Mouse (Mus musculus): Measurements from ENCODE around the gene Atf6.
A peak's percentile ranks its signal among the peaks of the same experiment; 100 is the strongest.

Atf6 gene

GRCm38 (mm10) chr1:170731865-170732595 lies 135.5 kb downstream of the Atf6 start:
- TF ChIP-seq GATA4 (IDR thresholded peaks at IDR 0.05; ENCODE audit: insufficient replicate concordance, low read length) = no peak

- TF ChIP-seq GATA4 (IDR thresholded peaks at IDR 0.05; ENCODE audit: insufficient replicate concordance, low read length) = no peak
Measured at GRCm38 (mm10) chr1:170729267-170729962, 138.2 kb downstream of the Atf6 start.

GRCm38 (mm10) chr1:170728524-170728923 lies 139.0 kb downstream of the Atf6 start:
- TF ChIP-seq GATA4 (IDR thresholded peaks at IDR 0.05; ENCODE audit: insufficient replicate concordance, low read length) = no peak

DNA sequence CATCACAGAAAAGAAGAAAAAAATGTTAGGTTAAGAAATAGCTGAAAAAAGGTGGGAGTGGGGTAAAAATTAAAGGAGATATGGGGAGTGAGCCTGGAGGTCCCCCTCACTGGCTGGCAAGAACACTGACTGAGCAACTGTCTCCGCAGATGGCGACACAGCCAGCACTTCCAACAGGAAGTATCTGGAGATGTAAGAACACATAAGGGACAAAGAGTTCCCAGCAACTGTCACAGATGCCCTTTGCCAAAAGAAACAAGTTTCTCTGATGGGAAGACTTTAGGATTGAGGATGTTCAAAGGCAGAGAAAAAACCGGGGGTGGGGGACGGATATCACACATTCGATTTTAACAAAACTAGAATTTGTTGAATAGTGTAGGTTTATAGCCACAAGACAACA lies 146.0 kb downstream of the Atf6 start:
- TF ChIP-seq GATA4 (IDR thresholded peaks at IDR 0.05; ENCODE audit: insufficient replicate concordance, low read length) = no peak

GRCm38 (mm10) chr1:170718133-170718810 lies 149.3 kb downstream of the Atf6 start:
- TF ChIP-seq GATA4 (IDR thresholded peaks at IDR 0.05; ENCODE audit: insufficient replicate concordance, low read length) = no peak

- no peak for TF ChIP-seq GATA4 (IDR thresholded peaks at IDR 0.05; ENCODE audit: insufficient replicate concordance, low read length)
Measured at GRCm38 (mm10) chr1:170717241-170717828, 150.2 kb downstream of the Atf6 start.

DNA sequence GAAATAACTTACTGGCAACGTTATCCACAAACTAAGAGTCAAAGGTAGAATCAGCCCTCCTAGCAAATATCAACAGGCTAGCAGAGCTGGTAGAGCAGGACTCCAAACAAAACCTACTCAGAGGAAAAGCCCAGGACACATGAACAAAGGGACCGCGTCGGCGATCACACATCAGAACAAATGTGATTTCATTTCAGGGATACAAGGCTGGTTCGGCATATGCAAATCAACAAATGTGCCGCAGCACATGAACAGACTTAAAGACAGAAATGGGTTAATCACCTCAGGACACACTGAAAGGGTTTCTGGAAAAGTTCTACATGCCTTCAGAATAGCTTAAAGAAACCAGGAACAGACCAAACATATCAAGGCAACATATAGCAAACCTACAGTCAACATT lies 155.8 kb downstream of the Atf6 start:
- TF ChIP-seq GATA4 (IDR thresholded peaks at IDR 0.05; ENCODE audit: insufficient replicate concordance, low read length) = no peak

- TF ChIP-seq GATA4 (IDR thresholded peaks at IDR 0.05; ENCODE audit: insufficient replicate concordance, low read length) = no peak
Measured at GRCm38 (mm10) chr1:170709969-170710368, 157.6 kb downstream of the Atf6 start.

- TF ChIP-seq GATA4 (IDR thresholded peaks at IDR 0.05; ENCODE audit: insufficient replicate concordance, low read length) = 0 out of 2 replicates have a peak, but pooled peaks have one; percentile 7
Measured at GRCm38 (mm10) chr1:170709481-170709880, 158.1 kb downstream of the Atf6 start.

- TF ChIP-seq GATA4 (IDR thresholded peaks at IDR 0.05; ENCODE audit: insufficient replicate concordance, low read length) = no peak
Measured at GRCm38 (mm10) chr1:170709034-170709433, 158.5 kb downstream of the Atf6 start.

GRCm38 (mm10) chr1:170706046-170706445 lies 161.5 kb downstream of the Atf6 start:
- TF ChIP-seq GATA4 (IDR thresholded peaks at IDR 0.05; ENCODE audit: insufficient replicate concordance, low read length) = no peak

DNA sequence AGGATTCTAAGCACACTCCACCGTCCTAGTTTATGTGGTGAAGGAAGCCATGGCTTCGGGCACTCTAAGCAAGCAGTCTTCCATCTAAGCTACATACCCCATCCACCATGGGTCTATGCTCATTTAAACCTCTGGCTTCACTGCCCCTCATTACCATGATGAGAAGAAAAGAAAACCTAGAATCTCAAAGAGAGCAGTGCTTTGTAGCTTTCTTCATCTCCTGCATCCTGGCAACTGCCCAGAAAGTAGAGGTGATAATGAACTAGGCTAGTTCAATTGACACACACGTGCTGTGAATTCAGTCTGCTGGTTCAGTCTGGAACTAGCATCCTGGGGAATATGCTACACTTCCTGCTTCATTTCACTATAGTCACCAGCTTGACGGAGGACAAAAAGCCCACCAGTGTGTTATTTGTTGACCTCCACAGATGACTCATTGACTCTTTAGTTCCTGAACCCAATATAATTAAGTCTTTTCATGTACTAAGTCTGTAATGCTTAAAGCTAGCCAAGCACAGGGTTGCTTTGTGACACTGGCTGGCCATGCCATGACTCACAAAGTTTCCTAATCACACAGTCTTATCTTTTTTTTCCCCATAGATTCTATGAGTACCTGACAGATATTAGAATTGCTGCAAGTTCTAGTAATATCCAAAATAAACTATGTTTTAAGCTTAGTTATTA lies 162.5 kb downstream of the Atf6 start:
- no peak for TF ChIP-seq GATA4 (IDR thresholded peaks at IDR 0.05; ENCODE audit: insufficient replicate concordance, low read length)

DNA sequence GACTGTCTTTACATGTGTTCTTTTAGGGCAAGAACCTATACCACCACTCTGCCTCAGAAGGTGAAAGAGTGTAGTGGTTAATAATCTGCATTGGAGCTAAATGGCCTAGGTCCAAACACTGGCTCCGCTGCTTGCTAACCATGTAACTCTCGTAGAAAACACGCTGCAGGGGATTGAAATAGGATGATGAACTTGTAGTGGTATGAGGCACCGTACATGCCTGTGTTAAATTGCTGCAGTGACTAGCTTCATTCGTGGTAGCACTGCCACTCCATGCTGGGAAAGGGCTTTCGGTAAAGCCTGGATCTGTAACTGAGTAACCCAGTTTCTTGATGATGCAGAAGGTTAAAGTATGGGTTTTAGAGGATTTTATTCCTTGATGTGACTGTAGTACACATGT lies 163.5 kb downstream of the Atf6 start:
- TF ChIP-seq GATA4 (IDR thresholded peaks at IDR 0.05; ENCODE audit: insufficient replicate concordance, low read length) = no peak

- TF ChIP-seq GATA4 (IDR thresholded peaks at IDR 0.05; ENCODE audit: insufficient replicate concordance, low read length) = no peak
Measured at GRCm38 (mm10) chr1:170702958-170703357, 164.6 kb downstream of the Atf6 start.

DNA sequence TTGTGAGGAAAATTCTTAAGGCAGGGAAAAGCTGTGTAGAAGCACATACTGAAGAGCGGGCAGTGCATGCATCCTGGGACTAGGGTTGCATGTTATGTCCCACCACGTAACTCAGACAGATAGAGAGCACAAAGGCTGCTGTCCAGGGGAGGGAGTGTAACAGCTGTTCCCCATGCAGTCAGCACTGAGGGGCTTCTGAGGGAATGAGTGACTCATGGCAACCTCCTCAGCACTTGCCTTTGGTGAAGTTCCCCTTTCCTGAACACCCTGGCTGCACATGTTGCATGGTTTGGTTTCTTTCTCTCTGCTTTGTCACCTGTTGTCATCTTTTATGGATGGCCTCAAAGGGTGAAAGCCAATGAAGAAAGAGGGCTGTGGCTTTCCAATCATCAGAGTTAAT lies 165.3 kb downstream of the Atf6 start:
- no peak for TF ChIP-seq GATA4 (IDR thresholded peaks at IDR 0.05; ENCODE audit: insufficient replicate concordance, low read length)

Data from liver, adult (tissue).